In the genomic region with DNA sequence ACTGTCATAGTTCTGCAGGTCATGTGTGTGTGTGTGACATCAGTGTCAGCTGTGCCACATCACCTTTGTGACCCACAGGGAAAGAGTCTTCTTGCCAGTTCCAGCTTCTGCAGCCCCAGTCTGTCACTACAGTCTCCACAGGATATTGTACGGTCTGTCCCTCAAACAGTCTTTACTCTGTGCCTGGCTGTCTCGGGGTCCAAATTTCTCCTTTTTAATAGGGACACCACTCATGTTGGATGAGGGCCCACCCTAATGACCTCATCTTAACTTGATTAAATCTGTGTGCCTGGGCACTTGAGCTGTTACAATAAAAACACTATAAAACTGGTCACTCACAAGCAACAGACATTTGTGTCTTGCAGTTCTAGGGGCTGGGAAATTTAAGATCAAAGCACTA, we compare ENCODE assay signal across 19 mouse cellular contexts.
DNase-seq lines count a peak whose midpoint lies in the region; ATAC-seq lines count a peak whose summit lies in the region.
"Had no signal": no experiment of that assay in that cellular context is flagged by ENCODE, and none has a peak within 500 bp of the region (broad histone marks: within the 10 kb centered on the region; RNA-seq: fewer than 3 reads in every experiment).

No protein-coding gene starts in this region.

- WGBS in forebrain, embryonic 14.5 days: 36% methylated on average over 2 of the region's 2 CpGs
- WGBS in forebrain, embryonic 12.5 days: 69% methylated on average over 2 of the region's 2 CpGs
- 39% methylated on average over 2 of the region's 2 CpGs for WGBS in forebrain, embryonic 16.5 days
- WGBS in forebrain, embryonic 13.5 days: 48% methylated on average over 2 of the region's 2 CpGs

- DNase-seq in forebrain, embryonic 14.5 days (ENCODE audit: low spot score): peak; percentile 59
- no peak for DNase-seq in urinary bladder, adult 2 months (ENCODE audit: low spot score)
- DNase-seq: adrenal gland, adult 2 months; adrenal gland, postnatal 10 days; adrenal gland, postnatal 25 days; B cell, adult 2 months; cerebellum, adult 11-12 months; cerebellum, adult 2 months; cerebellum, adult 9-10 months; cerebellum, postnatal 10 days; cerebellum, postnatal 25 days had no signal

- H3K4me1 ChIP-seq in forebrain, embryonic 14.5 days (ENCODE audit: control insufficient read depth, insufficient read depth, low read length): peaks cover 7% of the 10 kb centered on the region; the same call in 1 of the 2 replicates
- peaks cover 9% of the 10 kb centered on the region for H3K4me1 ChIP-seq in forebrain, embryonic 12.5 days
- peaks cover 11% of the 10 kb centered on the region for H3K4me1 ChIP-seq in forebrain, embryonic 16.5 days (replicated peaks; ENCODE audit: control insufficient read depth, insufficient read depth, low read length)
- H3K4me1 ChIP-seq in forebrain, embryonic 13.5 days: peaks cover 17% of the 10 kb centered on the region

- H3K36me3 ChIP-seq in forebrain, embryonic 14.5 days (ENCODE audit: control insufficient read depth, insufficient read depth, low read length): no peaks in the 10 kb centered on the region
- no peaks in the 10 kb centered on the region for H3K36me3 ChIP-seq in forebrain, embryonic 12.5 days (replicated peaks)
- no peaks in the 10 kb centered on the region for H3K36me3 ChIP-seq in forebrain, embryonic 16.5 days (ENCODE audit: control insufficient read depth, insufficient read depth)
- H3K36me3 ChIP-seq in forebrain, embryonic 13.5 days (ENCODE audit: poor library complexity, severe bottlenecking): no peaks in the 10 kb centered on the region
- H3K36me3 ChIP-seq: embryonic facial prominence, embryonic 10.5 days; embryonic facial prominence, embryonic 12.5 days; G1E had no signal

- H3K27ac ChIP-seq in forebrain, embryonic 14.5 days (ENCODE audit: low read depth, low read length): no peak overlapping the region
- no peak overlapping the region for H3K27ac ChIP-seq in forebrain, embryonic 12.5 days
- H3K27ac ChIP-seq in forebrain, embryonic 16.5 days (ENCODE audit: low read length): no peak overlapping the region
- no peak overlapping the region for H3K27ac ChIP-seq in forebrain, embryonic 13.5 days
- H3K27ac ChIP-seq: embryonic facial prominence, embryonic 10.5 days; embryonic facial prominence, embryonic 12.5 days had no signal

- H3K9ac ChIP-seq in forebrain, embryonic 14.5 days (ENCODE audit: low read length): no peak overlapping the region
- no peak overlapping the region for H3K9ac ChIP-seq in forebrain, embryonic 12.5 days
- no peak overlapping the region for H3K9ac ChIP-seq in forebrain, embryonic 16.5 days (replicated peaks; ENCODE audit: low read depth, low read length)
- no peak overlapping the region for H3K9ac ChIP-seq in forebrain, embryonic 13.5 days
- H3K9ac ChIP-seq: embryonic facial prominence, embryonic 12.5 days had no signal

- no peak overlapping the region for H3K4me3 ChIP-seq in forebrain, embryonic 14.5 days (ENCODE audit: low read depth, low read length)
- no peak overlapping the region for H3K4me3 ChIP-seq in forebrain, embryonic 12.5 days (replicated peaks)
- H3K4me3 ChIP-seq in forebrain, embryonic 16.5 days (replicated peaks; ENCODE audit: low read length): no peak overlapping the region
- H3K4me3 ChIP-seq in forebrain, embryonic 13.5 days: no peak overlapping the region
- H3K4me3 ChIP-seq: embryonic facial prominence, embryonic 10.5 days; embryonic facial prominence, embryonic 12.5 days had no signal

- no peak overlapping the region for H3K4me2 ChIP-seq in forebrain, embryonic 14.5 days (ENCODE audit: low read length)
- H3K4me2 ChIP-seq in forebrain, embryonic 12.5 days: no peak overlapping the region
- no peak overlapping the region for H3K4me2 ChIP-seq in forebrain, embryonic 16.5 days (ENCODE audit: low read length)
- no peak overlapping the region for H3K4me2 ChIP-seq in forebrain, embryonic 13.5 days
- H3K4me2 ChIP-seq: embryonic facial prominence, embryonic 12.5 days had no signal

- ATAC-seq in forebrain, embryonic 14.5 days: 0 out of 2 replicates have a peak, but pooled peaks have one; percentile 46
- ATAC-seq in forebrain, embryonic 12.5 days (ENCODE audit: low FRiP score): no peak
- peak; percentile 64; the same call in 1 of the 2 replicates for ATAC-seq in forebrain, embryonic 16.5 days
- no peak for ATAC-seq in forebrain, embryonic 13.5 days
- ATAC-seq: CD4-positive, CD25-positive, alpha-beta regulatory T cell, adult 4 months had no signal

- no peaks in the 10 kb centered on the region for H3K27me3 ChIP-seq in forebrain, embryonic 14.5 days (replicated peaks; ENCODE audit: control insufficient read depth, insufficient read depth, low read length)
- peaks cover 1% of the 10 kb centered on the region; the same call in 1 of the 2 replicates for H3K27me3 ChIP-seq in forebrain, embryonic 12.5 days
- H3K27me3 ChIP-seq in forebrain, embryonic 16.5 days (replicated peaks; ENCODE audit: control insufficient read depth, insufficient read depth, low read length): no peaks in the 10 kb centered on the region
- H3K27me3 ChIP-seq in forebrain, embryonic 13.5 days: no peaks in the 10 kb centered on the region
- H3K27me3 ChIP-seq: CH12.LX; embryonic facial prominence, embryonic 12.5 days had no signal

- H3K9me3 ChIP-seq in forebrain, embryonic 14.5 days (replicated peaks; ENCODE audit: control insufficient read depth, low read length): no peaks in the 10 kb centered on the region
- H3K9me3 ChIP-seq in forebrain, embryonic 12.5 days: no peaks in the 10 kb centered on the region
- no peaks in the 10 kb centered on the region for H3K9me3 ChIP-seq in forebrain, embryonic 16.5 days (ENCODE audit: control insufficient read depth, low read length)
- H3K9me3 ChIP-seq in forebrain, embryonic 13.5 days (replicated peaks): no peaks in the 10 kb centered on the region
- H3K9me3 ChIP-seq: embryonic facial prominence, embryonic 10.5 days; embryonic facial prominence, embryonic 12.5 days had no signal

Comparison
In these comparisons a context has a peak if more than half of its experiments do, and no peak if none do; other contexts are left out.
1. ATAC-seq: peak in forebrain, embryonic 14.5 days (single experiment) and forebrain, embryonic 16.5 days (single experiment); none in forebrain, embryonic 12.5 days (single experiment) and forebrain, embryonic 13.5 days (single experiment).